Comparison of ENCODE assay signal across 22 mouse cellular contexts in the genomic region with DNA sequence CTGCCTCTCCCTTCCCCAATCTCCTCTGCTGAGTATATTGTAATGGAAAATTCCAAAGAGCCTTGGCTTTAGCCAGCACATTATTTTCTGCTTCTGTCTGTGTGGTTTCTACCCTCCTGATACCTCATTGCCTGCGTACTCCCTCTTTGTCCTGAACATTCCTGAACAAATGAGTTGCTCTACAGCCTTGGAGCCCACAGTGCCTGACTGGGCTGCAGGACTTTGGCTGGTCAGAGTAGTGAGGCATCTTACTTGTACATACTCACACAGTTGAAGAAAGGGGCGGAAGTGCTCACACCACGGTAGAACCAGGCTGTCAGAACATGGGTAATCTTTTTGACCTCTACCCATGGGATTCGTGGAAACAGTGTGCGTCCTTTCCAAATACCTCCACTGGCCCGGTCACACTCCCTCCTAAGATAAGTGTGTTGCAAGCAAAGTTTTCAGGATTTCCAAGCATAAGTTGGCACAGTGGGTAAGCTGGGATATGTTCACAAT. TPM values are rescaled to one million over a fixed set of nuclear protein-coding genes. Genes with fewer than 3 reads are reported as not detected.
DNase-seq lines count a peak whose midpoint lies in the region; ATAC-seq and TF ChIP-seq lines count a peak whose summit lies in the region.
"Had no signal": no experiment of that assay in that cellular context is flagged by ENCODE, and none has a peak within 500 bp of the region (broad histone marks: within the 10 kb centered on the region; RNA-seq: fewer than 3 reads in every experiment).

No protein-coding gene starts in this region.

- ATAC-seq in liver, embryonic 11.5 days (replicated peaks; ENCODE audit: low FRiP score), result no peak
- ATAC-seq in liver, postnatal 0 days, result no peak
- ATAC-seq in stomach, embryonic 16.5 days (ENCODE audit: insufficient read depth, low FRiP score), result peak; percentile 11; the same call in 1 of the 2 replicates
- ATAC-seq: forebrain, embryonic 13.5 days; intestine, embryonic 15.5 days; midbrain, embryonic 16.5 days had no signal

- peak; percentile 37 to 41 for DNase-seq in heart, adult 18-20 months
- DNase-seq in heart, adult 8-10 months (ENCODE audit: low spot score), result no peak
- DNase-seq in liver, embryonic 11.5 days (ENCODE audit: low spot score), result peak; percentile 25
- no peak for DNase-seq in liver, postnatal 0 days
- DNase-seq in adrenal gland, postnatal 14 days, result peak; percentile 24
- no peak for DNase-seq in layer of hippocampus, adult 8-10 months (ENCODE audit: low spot score in 2 of 2)
- DNase-seq: cerebellum, adult 2 months; layer of hippocampus, adult 9-11 months; right cerebral cortex, postnatal 25 days; thymus, adult 2 months had no signal

- H3K27me3 ChIP-seq in liver, embryonic 11.5 days (replicated peaks; ENCODE audit: control insufficient read depth, insufficient read depth, low read length), result no peaks in the 10 kb centered on the region
- H3K27me3 ChIP-seq in liver, postnatal 0 days (ENCODE audit: insufficient read depth, low read length), result no peaks in the 10 kb centered on the region
- H3K27me3 ChIP-seq in stomach, embryonic 16.5 days (ENCODE audit: control insufficient read depth, insufficient read depth, low read length), result no peaks in the 10 kb centered on the region
- H3K27me3 ChIP-seq: forebrain, embryonic 13.5 days; intestine, embryonic 15.5 days had no signal

- H3K27ac ChIP-seq in liver, embryonic 11.5 days (ENCODE audit: low read depth, low read length), result no peak overlapping the region
- H3K27ac ChIP-seq in liver, postnatal 0 days (ENCODE audit: low read depth), result no peak overlapping the region
- peak overlapping the region; percentile 72; the same call in 1 of the 2 replicates for H3K27ac ChIP-seq in stomach, embryonic 16.5 days (ENCODE audit: low read length)
- H3K27ac ChIP-seq: forebrain, embryonic 13.5 days had no signal

- H3K4me1 ChIP-seq in liver, embryonic 11.5 days (replicated peaks; ENCODE audit: control insufficient read depth, insufficient read depth, low read length), result no peaks in the 10 kb centered on the region
- peaks cover 3% of the 10 kb centered on the region; the same call in 1 of the 2 replicates for H3K4me1 ChIP-seq in liver, postnatal 0 days (ENCODE audit: insufficient read depth)
- peaks cover 14% of the 10 kb centered on the region for H3K4me1 ChIP-seq in stomach, embryonic 16.5 days (ENCODE audit: control insufficient read depth, insufficient read depth, low read length)
- H3K4me1 ChIP-seq: forebrain, embryonic 13.5 days had no signal

- no peak for TF ChIP-seq EP300 in liver, postnatal 0 days (IDR thresholded peaks at IDR 0.05; ENCODE audit: low read depth)

- no peaks in the 10 kb centered on the region for H3K9me3 ChIP-seq in liver, embryonic 11.5 days (ENCODE audit: control insufficient read depth, low read length)
- no peaks in the 10 kb centered on the region for H3K9me3 ChIP-seq in liver, postnatal 0 days (ENCODE audit: low read length)
- H3K9me3 ChIP-seq in stomach, embryonic 16.5 days (replicated peaks; ENCODE audit: control insufficient read depth, low read length), result no peaks in the 10 kb centered on the region
- H3K9me3 ChIP-seq: forebrain, embryonic 13.5 days; G1E; intestine, embryonic 15.5 days had no signal

- H3K9ac ChIP-seq in liver, embryonic 11.5 days (ENCODE audit: low read depth, low read length), result no peak overlapping the region
- H3K9ac ChIP-seq in liver, postnatal 0 days (replicated peaks), result no peak overlapping the region
- no peak overlapping the region for H3K9ac ChIP-seq in stomach, embryonic 16.5 days (ENCODE audit: low read length)
- H3K9ac ChIP-seq: forebrain, embryonic 13.5 days; intestine, embryonic 15.5 days had no signal

- 86% methylated on average over 6 of the region's 6 CpGs for WGBS in liver, embryonic 11.5 days
- WGBS in liver, postnatal 0 days (ENCODE audit: insufficient replicate concordance), result 82% methylated on average over 6 of the region's 6 CpGs
- 81% methylated on average over 6 of the region's 6 CpGs for WGBS in stomach, embryonic 16.5 days

- no peaks in the 10 kb centered on the region for H3K36me3 ChIP-seq in liver, embryonic 11.5 days (ENCODE audit: control insufficient read depth, insufficient read depth, low read length)
- no peaks in the 10 kb centered on the region for H3K36me3 ChIP-seq in liver, postnatal 0 days (replicated peaks; ENCODE audit: insufficient read depth, low read length)
- H3K36me3 ChIP-seq in stomach, embryonic 16.5 days (ENCODE audit: control insufficient read depth, insufficient read depth, low read length), result no peaks in the 10 kb centered on the region
- H3K36me3 ChIP-seq: G1E; intestine, embryonic 15.5 days had no signal

- TF ChIP-seq CTCF in liver, postnatal 0 days (IDR thresholded peaks at IDR 0.05; ENCODE audit: low read depth), result no peak

- no peak overlapping the region for H3K4me2 ChIP-seq in liver, embryonic 11.5 days
- no peak overlapping the region for H3K4me2 ChIP-seq in liver, postnatal 0 days (ENCODE audit: low read depth, low read length)
- no peak overlapping the region for H3K4me2 ChIP-seq in stomach, embryonic 16.5 days (ENCODE audit: low read depth, low read length)
- H3K4me2 ChIP-seq: forebrain, embryonic 13.5 days; intestine, embryonic 15.5 days had no signal

- H3K4me3 ChIP-seq in liver, embryonic 11.5 days (ENCODE audit: low read depth, low read length), result no peak overlapping the region
- H3K4me3 ChIP-seq in liver, postnatal 0 days (ENCODE audit: low read depth, low read length), result no peak overlapping the region
- H3K4me3 ChIP-seq in stomach, embryonic 16.5 days (replicated peaks; ENCODE audit: low read length), result no peak overlapping the region
- H3K4me3 ChIP-seq: forebrain, embryonic 13.5 days; intestine, embryonic 15.5 days; megakaryocyte, embryonic 14.5 days had no signal

RNA-seq across cellular contexts. Expression of gene Gas6, which starts 23.0 kb away (rescaled TPM):
- 100 to 1,000 TPM; 115 to 123 TPM for total RNA-seq in heart, adult 18-20 months (2021)
- 100 to 1,000 TPM; 113 to 140 (median 124) TPM for total RNA-seq in heart, adult 8-10 months (2022)
- polyA plus RNA-seq in liver, embryonic 11.5 days (2014; fragmentation: Nextera tagmentation; extraction: Ambion mirVana), result 3.8 and 5.5 TPM in 2 replicates
- 9.0 and 9.3 TPM in 2 replicates for polyA plus RNA-seq in liver, postnatal 0 days (2015; fragmentation: Nextera tagmentation; extraction: Ambion mirVana)
- 76.0 and 81.6 TPM in 2 replicates for total RNA-seq in adrenal gland, postnatal 14 days (2021)
- 151 and 162 TPM in 2 replicates for polyA plus RNA-seq in stomach, embryonic 16.5 days (2015; fragmentation: Nextera tagmentation; extraction: Ambion mirVana)
- total RNA-seq in layer of hippocampus, adult 8-10 months (2022), result 100 to 1,000 TPM in 2 of 4 experiments, 10 to 100 TPM in 2; 84.4 to 105 (median 93.8) TPM
- total RNA-seq: G1E had no signal
- polyA plus RNA-seq: G1E had no signal

RNA-seq across cellular contexts. Expression of gene 1700029H14Rik, which starts 44.9 kb away (rescaled TPM):
- not detected for total RNA-seq in heart, adult 18-20 months (2021)
- not detected for total RNA-seq in heart, adult 8-10 months (2022)
- polyA plus RNA-seq in liver, embryonic 11.5 days (2014; fragmentation: Nextera tagmentation; extraction: Ambion mirVana), result not detected in 2 replicates
- polyA plus RNA-seq in liver, postnatal 0 days (2015; fragmentation: Nextera tagmentation; extraction: Ambion mirVana), result not detected in 2 replicates
- not detected in 2 replicates for total RNA-seq in adrenal gland, postnatal 14 days (2021)
- polyA plus RNA-seq in stomach, embryonic 16.5 days (2015; fragmentation: Nextera tagmentation; extraction: Ambion mirVana), result not detected in 2 replicates
- total RNA-seq in layer of hippocampus, adult 8-10 months (2022), result not detected
- total RNA-seq: common myeloid progenitor, adult 5-6 weeks; granulocyte monocyte progenitor cell, adult 5-6 weeks; left cerebral cortex, postnatal 36 days had no signal
- polyA plus RNA-seq: embryonic facial prominence, embryonic 14.5 days; forebrain, embryonic 13.5 days; G1E; hindbrain, embryonic 11.5 days; intestine, embryonic 15.5 days; kidney, embryonic 16.5 days; midbrain, embryonic 16.5 days had no signal

Comparison
In these comparisons a context has a peak if more than half of its experiments do, and no peak if none do; other contexts are left out.
1. DNase-seq: peak in heart, adult 18-20 months (2 of 2), liver, embryonic 11.5 days (single experiment) and adrenal gland, postnatal 14 days (single experiment); none in heart, adult 8-10 months (single experiment), liver, postnatal 0 days (single experiment) and layer of hippocampus, adult 8-10 months (0 of 2).